Mouse (Mus musculus): ENCODE results near the gene Sebox. TPM values are rescaled to one million over a fixed set of nuclear protein-coding genes. Genes with fewer than 3 reads are reported as not detected.

Sebox gene
- polyA plus RNA-seq, 1 experiment from 2014 or later: not detected

DNA sequence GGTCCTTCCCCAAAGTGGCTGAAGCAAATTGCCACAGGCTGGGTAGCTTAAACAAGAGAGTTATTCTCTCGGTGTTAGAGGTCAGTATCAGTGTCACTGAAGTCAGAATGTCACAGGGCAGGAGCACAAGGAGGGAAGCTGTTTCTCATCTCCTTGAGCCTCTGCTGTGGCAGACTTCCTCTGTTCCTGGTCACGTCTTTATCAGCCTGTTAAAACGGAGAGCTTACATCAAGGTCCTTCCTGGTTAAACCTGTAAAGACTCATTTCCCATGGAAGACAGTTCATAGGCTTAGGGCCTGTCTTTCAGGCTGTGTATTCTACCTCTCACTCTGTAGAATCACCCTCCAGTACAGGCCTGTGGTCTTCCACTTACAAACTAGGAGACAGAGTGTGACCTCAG is 35.3 kb upstream of the Sebox start:
- DNase-seq (ENCODE audit: extremely low spot score, low spot score): no peak
- H3K27me3 ChIP-seq (ENCODE audit: poor library complexity, severe bottlenecking): no peaks in the 10 kb centered on the region
- no peak overlapping the region for H3K27ac ChIP-seq
- H3K36me3 ChIP-seq (replicated peaks): peaks cover 11% of the 10 kb centered on the region; the same call in 1 of the 2 replicates
- peaks cover 31% of the 10 kb centered on the region for H3K4me1 ChIP-seq
- H3K9me3 ChIP-seq: no peaks in the 10 kb centered on the region
- 56% methylated on average over 3 of the region's 3 CpGs for WGBS
- H3K4me3 ChIP-seq: no peak overlapping the region

DNA sequence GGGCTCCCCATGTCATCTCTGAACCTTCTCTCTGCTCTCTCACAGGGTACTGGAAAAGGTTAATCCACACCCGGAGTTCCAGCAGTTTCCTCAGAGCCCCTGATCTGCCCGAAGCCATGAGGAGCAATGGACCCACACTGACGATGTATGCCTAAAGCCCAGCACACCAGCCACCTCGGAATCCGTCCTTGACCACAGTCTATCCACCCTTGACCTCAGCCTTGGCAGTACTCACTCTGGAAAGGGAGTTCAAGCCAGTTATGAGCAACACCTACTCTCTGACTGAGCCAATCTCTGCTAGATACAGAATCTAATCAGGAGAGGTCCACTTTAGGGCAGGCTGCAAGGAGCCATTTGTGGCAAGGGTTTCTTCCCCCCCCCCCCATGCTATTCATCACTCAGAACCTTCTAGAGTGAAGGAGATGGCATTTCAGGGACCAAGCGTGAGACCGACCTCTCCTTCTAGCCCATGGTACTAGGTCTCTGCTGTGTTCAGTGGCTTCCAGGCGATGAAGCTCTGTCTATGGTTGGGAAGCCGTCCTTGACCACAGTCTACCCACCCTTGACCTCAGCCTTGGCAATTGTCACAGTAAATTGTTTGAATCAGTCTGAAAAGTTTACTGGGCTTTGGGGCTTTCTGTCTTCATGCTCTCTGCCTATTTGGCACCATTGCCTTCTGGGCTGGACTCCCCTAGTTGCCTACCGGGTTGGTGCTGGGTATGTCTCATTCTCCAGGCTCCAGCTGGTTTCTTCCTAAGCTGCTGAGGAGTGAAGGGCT is 31.7 kb upstream of the Sebox start:
- whole genome bisulfite sequencing: 94% methylated on average over 10 of the region's 10 CpGs
- H3K27me3 ChIP-seq (ENCODE audit: poor library complexity, severe bottlenecking): no peaks in the 10 kb centered on the region
- H3K36me3 ChIP-seq (replicated peaks): peaks cover 11% of the 10 kb centered on the region; the same call in 1 of the 2 replicates
- no peak overlapping the region for H3K27ac ChIP-seq
- H3K9me3 ChIP-seq: no peaks in the 10 kb centered on the region
- H3K4me1 ChIP-seq: peaks cover 11% of the 10 kb centered on the region
- H3K4me3 ChIP-seq: no peak overlapping the region
- no peak for DNase-seq (ENCODE audit: extremely low spot score, low spot score)

GRCm38 (mm10) chr11:78475289-78475688 is 28.0 kb upstream of the Sebox start:
- Histone ChIP-seq H3K4me3 (no peak overlapping the region), H3K27me3 (ENCODE audit: poor library complexity, severe bottlenecking) (no peaks in the 10 kb centered on the region), H3K9me3 (no peaks in the 10 kb centered on the region), H3K36me3 (replicated peaks) (peaks cover 11% of the 10 kb centered on the region; the same call in 1 of the 2 replicates), H3K4me1 (0 out of 2 replicates have a peak, but pooled peaks cover 4% of the 10 kb centered on the region), H3K27ac (no peak overlapping the region)
- DNase-seq (ENCODE audit: extremely low spot score, low spot score): no peak
- WGBS: 83% methylated on average over 3 of the region's 3 CpGs

- no peaks in the 10 kb centered on the region for H3K9me3 ChIP-seq
- WGBS: 62% methylated on average over 7 of the region's 7 CpGs
- H3K36me3 ChIP-seq (replicated peaks): peaks cover 3% of the 10 kb centered on the region; the same call in 1 of the 2 replicates
Observed at GRCm38 (mm10) chr11:78483639-78484038, 19.6 kb upstream of the Sebox start.

GRCm38 (mm10) chr11:78488168-78488567 is 15.1 kb upstream of the Sebox start:
- no peaks in the 10 kb centered on the region for H3K36me3 ChIP-seq (replicated peaks)
- peak; percentile 79 for DNase-seq (ENCODE audit: extremely low spot score, low spot score)
- peak overlapping the region; percentile 16; the same call in 1 of the 2 replicates for H3K4me3 ChIP-seq
- no peaks in the 10 kb centered on the region for H3K9me3 ChIP-seq
- H3K27me3 ChIP-seq (ENCODE audit: poor library complexity, severe bottlenecking): peaks cover 91% of the 10 kb centered on the region
- 4% methylated on average over 8 of the region's 8 CpGs for WGBS
- no peak overlapping the region for H3K27ac ChIP-seq
- H3K4me1 ChIP-seq: peaks cover 15% of the 10 kb centered on the region

More at GRCm38 (mm10) chr11:78483639-78484038, 19.6 kb upstream of the Sebox start:
- Histone ChIP-seq H3K27ac (no peak overlapping the region), H3K4me3 (no peak overlapping the region), H3K4me1 (peaks cover 5% of the 10 kb centered on the region), H3K27me3 (ENCODE audit: poor library complexity, severe bottlenecking) (peaks cover 51% of the 10 kb centered on the region)
- no peak for DNase-seq (ENCODE audit: extremely low spot score, low spot score)

DNA sequence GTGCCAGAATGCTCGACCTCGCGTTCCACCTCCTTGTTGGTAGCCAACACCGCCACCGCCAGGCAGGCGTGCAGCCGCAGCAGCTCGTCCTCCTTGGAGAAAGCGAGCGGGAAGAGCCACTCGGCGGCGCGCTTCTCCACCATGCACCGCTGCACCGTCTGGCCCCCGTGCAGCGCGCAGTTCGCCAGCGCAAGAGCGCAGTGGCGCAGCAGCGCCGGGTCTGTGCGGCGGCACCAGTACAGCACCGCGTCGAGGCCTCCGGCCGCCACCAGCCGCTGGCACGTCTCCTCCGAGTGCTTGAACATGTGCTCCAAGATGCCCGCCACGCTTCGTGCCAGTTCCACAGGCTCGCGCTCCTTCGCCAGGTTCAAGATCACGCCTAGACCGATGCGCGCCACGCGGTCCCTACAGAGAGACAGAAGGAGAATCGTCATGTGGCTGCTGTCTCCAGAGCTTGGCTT is 12.4 kb upstream of the Sebox start:
- Histone ChIP-seq H3K27ac (peak overlapping the region; percentile 51; the same call in 1 of the 2 replicates), H3K36me3 (replicated peaks) (no peaks in the 10 kb centered on the region), H3K4me1 (peaks cover 17% of the 10 kb centered on the region), H3K4me3 (peak overlapping the region; percentile 46), H3K9me3 (no peaks in the 10 kb centered on the region), H3K27me3 (ENCODE audit: poor library complexity, severe bottlenecking) (peaks cover 95% of the 10 kb centered on the region)
- 7% methylated on average over 48 of the region's 48 CpGs for WGBS
- peak; percentile 51 for DNase-seq (ENCODE audit: extremely low spot score, low spot score)

DNA sequence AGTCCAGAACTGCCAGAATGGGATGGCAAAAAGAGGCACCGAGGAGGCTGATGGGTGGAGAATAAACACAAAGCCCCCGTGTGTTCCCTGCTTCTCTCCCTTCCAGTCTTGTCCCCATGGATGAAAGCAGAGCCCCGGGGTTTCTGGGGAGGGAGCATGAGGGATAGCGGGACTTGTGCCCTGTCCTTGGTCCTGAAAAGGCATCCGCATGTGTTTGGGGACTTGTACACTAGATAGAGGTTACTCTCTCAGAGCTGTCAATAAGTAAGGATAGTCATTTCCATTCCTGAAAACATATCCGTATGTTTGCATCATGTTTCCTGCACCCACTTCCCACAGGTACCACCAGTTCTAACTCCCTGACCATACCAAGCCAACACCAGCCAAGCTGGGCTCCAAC is 7.3 kb upstream of the Sebox start:
- Histone ChIP-seq H3K4me3 (peak overlapping the region; percentile 82; the same call in 1 of the 2 replicates), H3K27ac (no peak overlapping the region), H3K4me1 (peaks cover 49% of the 10 kb centered on the region), H3K9me3 (no peaks in the 10 kb centered on the region), H3K27me3 (ENCODE audit: poor library complexity, severe bottlenecking) (peaks cover 86% of the 10 kb centered on the region), H3K36me3 (replicated peaks) (no peaks in the 10 kb centered on the region)
- peak; percentile 43 for DNase-seq (ENCODE audit: extremely low spot score, low spot score)
- 3% methylated on average over 6 of the region's 6 CpGs for WGBS

DNA sequence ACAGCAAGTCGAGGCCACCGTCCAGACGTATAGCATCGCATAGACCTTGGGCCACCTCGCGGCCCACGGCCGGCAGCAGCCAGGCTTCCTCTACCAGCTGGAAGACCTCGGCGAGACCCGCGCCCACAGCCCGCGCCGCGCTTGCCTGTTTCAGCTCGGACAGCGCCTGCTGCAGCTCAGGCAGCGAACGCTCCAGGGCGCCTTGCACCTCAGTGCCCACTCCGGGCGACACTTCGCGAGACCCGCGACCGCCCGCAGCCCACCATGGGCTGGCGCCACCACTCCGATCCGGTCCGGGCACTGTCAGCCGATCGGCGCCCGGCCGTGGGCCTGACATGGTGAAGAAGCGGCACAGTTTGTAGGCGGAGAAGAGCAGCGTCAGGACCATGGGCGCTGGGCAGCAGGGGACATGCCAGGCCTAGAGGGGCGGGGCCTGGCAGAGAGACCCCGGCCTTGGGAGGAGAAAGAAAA is 6.1 kb upstream of the Sebox start:
- H3K36me3 ChIP-seq (replicated peaks): no peaks in the 10 kb centered on the region
- DNase-seq (ENCODE audit: extremely low spot score, low spot score): peak; percentile 55
- peak overlapping the region; percentile 82 for H3K4me3 ChIP-seq
- no peaks in the 10 kb centered on the region for H3K9me3 ChIP-seq
- WGBS: 0% methylated on average over 44 of the region's 44 CpGs
- peaks cover 82% of the 10 kb centered on the region for H3K27me3 ChIP-seq (ENCODE audit: poor library complexity, severe bottlenecking)
- peaks cover 46% of the 10 kb centered on the region for H3K4me1 ChIP-seq
- H3K27ac ChIP-seq: peak overlapping the region; percentile 83

GRCm38 (mm10) chr11:78497544-78498522 is 5.4 kb upstream of the Sebox start, which contains the start of gene Sarm1:
Sarm1 (minus strand) TSS chr11:78497754.
- Histone ChIP-seq H3K9me3 (no peaks in the 10 kb centered on the region), H3K36me3 (replicated peaks) (no peaks in the 10 kb centered on the region), H3K4me3 (peak within 1 kb of the TSS; percentile 82), H3K4me1 (peaks cover 46% of the 10 kb centered on the region), H3K27ac (peak within 1 kb of the TSS; percentile 83), H3K27me3 (ENCODE audit: poor library complexity, severe bottlenecking) (peaks cover 75% of the 10 kb centered on the region)
- WGBS: 4% methylated on average over 36 of the region's 36 CpGs
- DNase-seq (ENCODE audit: extremely low spot score, low spot score): peak; percentile 96

DNA sequence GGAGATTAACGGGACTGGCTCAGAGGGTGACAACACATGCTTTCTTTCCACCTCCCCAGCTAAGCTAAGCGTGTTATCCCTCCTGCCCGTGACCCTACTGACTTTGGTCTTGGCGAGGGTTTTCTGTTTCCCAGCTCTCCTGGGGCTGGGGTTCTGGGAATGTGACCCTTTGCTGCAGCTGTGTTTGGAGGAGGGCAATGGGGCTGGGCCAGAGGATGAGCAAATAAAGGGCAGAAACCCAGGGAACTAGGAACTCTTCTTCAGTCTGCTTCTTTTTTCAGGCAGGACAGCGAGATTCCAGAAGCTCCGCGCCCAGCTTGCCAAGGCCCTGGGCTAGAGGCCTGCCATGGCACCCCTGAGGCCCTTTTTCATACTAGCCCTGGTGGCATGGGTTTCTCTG is 4.2 kb upstream of the Sebox start, which contains the start of gene Vtn:
Gene Vtn (plus strand): TSS at position 88 of the 400 bp plus-strand sequence.
- Histone ChIP-seq H3K27ac (peak within 1 kb of the TSS; percentile 83), H3K9me3 (no peaks in the 10 kb centered on the region), H3K4me1 (peaks cover 46% of the 10 kb centered on the region), H3K4me3 (peak within 1 kb of the TSS; percentile 82), H3K36me3 (replicated peaks) (no peaks in the 10 kb centered on the region), H3K27me3 (ENCODE audit: poor library complexity, severe bottlenecking) (peaks cover 68% of the 10 kb centered on the region)
- DNase-seq (ENCODE audit: extremely low spot score, low spot score): no peak
- 57% methylated on average over 7 of the region's 7 CpGs for whole genome bisulfite sequencing

GRCm38 (mm10) chr11:78499543-78499942 is 3.7 kb upstream of the Sebox start:
- H3K9me3 ChIP-seq: no peaks in the 10 kb centered on the region
- H3K27ac ChIP-seq: peak overlapping the region; percentile 26; the same call in 1 of the 2 replicates
- H3K4me3 ChIP-seq: peak overlapping the region; percentile 9
- peaks cover 63% of the 10 kb centered on the region for H3K27me3 ChIP-seq (ENCODE audit: poor library complexity, severe bottlenecking)
- whole genome bisulfite sequencing: 54% methylated on average over 16 of the region's 16 CpGs
- H3K4me1 ChIP-seq: peaks cover 46% of the 10 kb centered on the region
- no peak for DNase-seq (ENCODE audit: extremely low spot score, low spot score)
- H3K36me3 ChIP-seq (replicated peaks): no peaks in the 10 kb centered on the region

DNA sequence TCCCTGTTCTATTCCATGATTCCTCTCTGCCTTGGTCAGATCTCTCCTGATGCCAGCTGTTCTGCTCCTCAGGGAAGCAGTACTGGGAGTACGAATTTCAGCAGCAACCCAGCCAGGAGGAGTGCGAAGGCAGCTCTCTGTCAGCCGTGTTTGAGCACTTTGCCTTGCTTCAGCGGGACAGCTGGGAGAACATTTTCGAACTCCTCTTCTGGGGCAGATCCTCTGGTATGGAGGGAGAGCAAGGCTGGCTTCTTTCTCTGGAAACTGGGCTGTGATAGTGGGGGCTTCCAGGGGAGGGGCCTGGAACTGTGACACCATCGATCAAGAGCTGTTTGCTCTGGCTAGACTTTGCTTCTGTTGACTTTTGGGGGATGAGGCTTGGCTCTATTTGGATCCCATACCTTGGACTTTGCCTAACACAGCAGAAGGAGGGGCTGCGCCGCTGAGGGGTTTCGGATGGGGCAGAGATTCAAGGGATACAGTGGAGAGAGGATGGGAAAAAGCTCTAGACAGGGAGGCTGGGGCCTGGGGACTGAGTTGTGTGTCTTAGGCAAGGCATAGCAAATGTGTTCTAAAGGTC is 2.5 kb upstream of the Sebox start:
- WGBS: 83% methylated on average over 9 of the region's 9 CpGs
- Histone ChIP-seq H3K36me3 (replicated peaks) (peaks cover 9% of the 10 kb centered on the region), H3K4me1 (peaks cover 45% of the 10 kb centered on the region), H3K27ac (no peak overlapping the region), H3K4me3 (peak overlapping the region; percentile 9; the same call in 1 of the 2 replicates), H3K27me3 (ENCODE audit: poor library complexity, severe bottlenecking) (peaks cover 51% of the 10 kb centered on the region), H3K9me3 (no peaks in the 10 kb centered on the region)
- no peak for DNase-seq (ENCODE audit: extremely low spot score, low spot score)
